In the genomic region with DNA sequence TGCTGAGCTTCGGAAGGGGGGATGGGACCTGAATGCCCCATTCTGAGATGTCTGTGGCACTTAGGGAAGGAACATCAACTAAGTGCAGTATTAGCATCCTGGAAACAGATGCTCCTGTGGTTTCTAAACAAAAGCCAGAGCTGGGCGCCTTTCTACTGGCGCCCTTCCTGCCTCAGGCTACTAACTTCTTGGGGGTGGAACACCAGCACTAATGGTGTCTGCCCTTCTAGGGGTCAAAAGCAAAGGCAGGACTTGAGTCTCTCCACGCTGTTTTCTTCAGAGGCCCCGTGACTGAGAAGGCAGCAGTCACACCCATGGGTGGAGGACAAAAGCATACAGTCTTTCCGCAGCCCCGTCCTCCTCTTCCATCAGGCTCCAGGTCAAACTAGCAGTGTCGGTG, we compare ENCODE assay signal across 27 mouse cellular contexts. TPM values are rescaled to one million over a fixed set of nuclear protein-coding genes. Genes with fewer than 3 reads are reported as not detected.
A peak's percentile ranks its signal among the peaks of the same experiment; 100 is the strongest.
DNase-seq lines count a peak whose midpoint lies in the region; ATAC-seq and TF ChIP-seq lines count a peak whose summit lies in the region.
"Had no signal": no experiment of that assay in that cellular context is flagged by ENCODE, and none has a peak within 500 bp of the region (broad histone marks: within the 10 kb centered on the region; RNA-seq: fewer than 3 reads in every experiment).

No protein-coding gene starts in this region.

- TF ChIP-seq EP300 in stomach, postnatal 0 days (optimal IDR thresholded peaks at IDR 0.05), result no peak

- 51% methylated on average over 8 of the region's 8 CpGs for WGBS in stomach, embryonic 16.5 days
- 50% methylated on average over 8 of the region's 8 CpGs for WGBS in stomach, postnatal 0 days
- WGBS in embryonic facial prominence, embryonic 13.5 days, result 26% methylated on average over 8 of the region's 8 CpGs

- DNase-seq in embryo, embryonic 10.5 days (ENCODE audit: low spot score), result peak; percentile 7
- DNase-seq in embryo, embryonic 11 days, result no peak
- no peak for DNase-seq in stomach, postnatal 0 days (ENCODE audit: low spot score)
- DNase-seq in spleen, postnatal 36 days (ENCODE audit: low spot score in 2 of 2), result no peak
- DNase-seq: adrenal gland, adult 2 months; cerebellum, adult 2 months; cerebellum, postnatal 36 days; heart, postnatal 4 days; kidney, adult 18-20 months; kidney, postnatal 10 days; liver, postnatal 0 days; lung, postnatal 14 days had no signal

- TF ChIP-seq CTCF in stomach, postnatal 0 days (IDR thresholded peaks at IDR 0.05; ENCODE audit: low read depth), result no peak

- peaks cover 7% of the 10 kb centered on the region; the same call in 1 of the 2 replicates for H3K27me3 ChIP-seq in stomach, embryonic 16.5 days (ENCODE audit: control insufficient read depth, insufficient read depth, low read length)
- no peaks in the 10 kb centered on the region for H3K27me3 ChIP-seq in stomach, postnatal 0 days (ENCODE audit: control insufficient read depth, insufficient read depth, low read length)
- H3K27me3 ChIP-seq in embryonic facial prominence, embryonic 13.5 days, result peaks cover 39% of the 10 kb centered on the region

- no peak for ATAC-seq in stomach, embryonic 16.5 days (ENCODE audit: insufficient read depth, low FRiP score)
- no peak for ATAC-seq in stomach, postnatal 0 days (ENCODE audit: low FRiP score, low TSS enrichment)
- no peak for ATAC-seq in embryonic facial prominence, embryonic 13.5 days (ENCODE audit: insufficient number of reproducible peaks, insufficient read depth, low FRiP score, low TSS enrichment, low read depth)
- no peak for ATAC-seq in megakaryocyte, adult 5-6 weeks (ENCODE audit: poor library complexity, severe bottlenecking)
- ATAC-seq in inflammation-experienced regulatory T-cells, adult 6 months, result no peak
- ATAC-seq: liver, postnatal 0 days had no signal

- H3K4me1 ChIP-seq in stomach, embryonic 16.5 days (ENCODE audit: control insufficient read depth, insufficient read depth, low read length), result peaks cover 6% of the 10 kb centered on the region; the same call in 1 of the 2 replicates
- no peaks in the 10 kb centered on the region for H3K4me1 ChIP-seq in stomach, postnatal 0 days (replicated peaks; ENCODE audit: control insufficient read depth, insufficient read depth)
- peaks cover 22% of the 10 kb centered on the region for H3K4me1 ChIP-seq in embryonic facial prominence, embryonic 13.5 days

- H3K9me3 ChIP-seq in stomach, embryonic 16.5 days (replicated peaks; ENCODE audit: control insufficient read depth, low read length), result no peaks in the 10 kb centered on the region
- no peaks in the 10 kb centered on the region for H3K9me3 ChIP-seq in stomach, postnatal 0 days (ENCODE audit: control insufficient read depth, low read length)
- H3K9me3 ChIP-seq in embryonic facial prominence, embryonic 13.5 days, result no peaks in the 10 kb centered on the region
- H3K9me3 ChIP-seq: embryonic facial prominence, embryonic 15.5 days had no signal

- no peak overlapping the region for H3K27ac ChIP-seq in stomach, embryonic 16.5 days (ENCODE audit: low read length)
- H3K27ac ChIP-seq in stomach, postnatal 0 days (replicated peaks), result no peak overlapping the region
- H3K27ac ChIP-seq in embryonic facial prominence, embryonic 13.5 days, result no peak overlapping the region
- H3K27ac ChIP-seq: embryonic facial prominence, embryonic 15.5 days had no signal

- no peak overlapping the region for H3K4me3 ChIP-seq in stomach, embryonic 16.5 days (replicated peaks; ENCODE audit: low read length)
- H3K4me3 ChIP-seq in stomach, postnatal 0 days (ENCODE audit: low read depth, low read length), result no peak overlapping the region
- no peak overlapping the region for H3K4me3 ChIP-seq in embryonic facial prominence, embryonic 13.5 days

- H3K4me2 ChIP-seq in stomach, embryonic 16.5 days (ENCODE audit: low read depth, low read length), result 0 out of 2 replicates have a peak overlapping the region, but pooled peaks have one; percentile 69
- H3K4me2 ChIP-seq in stomach, postnatal 0 days (replicated peaks; ENCODE audit: low read depth), result no peak overlapping the region
- peak overlapping the region; percentile 77 for H3K4me2 ChIP-seq in embryonic facial prominence, embryonic 13.5 days

- H3K36me3 ChIP-seq in stomach, embryonic 16.5 days (ENCODE audit: control insufficient read depth, insufficient read depth, low read length), result no peaks in the 10 kb centered on the region
- H3K36me3 ChIP-seq in stomach, postnatal 0 days (ENCODE audit: control insufficient read depth, insufficient read depth, low read length), result no peaks in the 10 kb centered on the region
- no peaks in the 10 kb centered on the region for H3K36me3 ChIP-seq in embryonic facial prominence, embryonic 13.5 days
- H3K36me3 ChIP-seq: embryonic facial prominence, embryonic 15.5 days had no signal

- no peak overlapping the region for H3K9ac ChIP-seq in stomach, embryonic 16.5 days (ENCODE audit: low read length)
- no peak overlapping the region for H3K9ac ChIP-seq in stomach, postnatal 0 days (ENCODE audit: low read length)
- H3K9ac ChIP-seq in embryonic facial prominence, embryonic 13.5 days, result no peak overlapping the region
- H3K9ac ChIP-seq: embryonic facial prominence, embryonic 15.5 days; liver, postnatal 0 days had no signal

RNA-seq across cellular contexts. Expression of a gene that starts 0.9 kb away (rescaled TPM):
- 0.59 and 0.65 TPM in 2 replicates for polyA plus RNA-seq in stomach, embryonic 16.5 days (2015; fragmentation: Nextera tagmentation; extraction: Ambion mirVana)
- polyA plus RNA-seq in stomach, postnatal 0 days (2015; fragmentation: Nextera tagmentation; extraction: Ambion mirVana), result 0.15 and 0.23 TPM in 2 replicates
- 1.3 and 1.4 TPM in 2 replicates for polyA plus RNA-seq in embryonic facial prominence, embryonic 13.5 days (2015; fragmentation: Nextera tagmentation; extraction: Ambion mirVana)
- not detected in 2 replicates for total RNA-seq in megakaryocyte, adult 5-6 weeks (2015)
- 0.08 and 0.26 TPM in 2 replicates for total RNA-seq in megakaryocyte, adult 5-6 weeks (2017)
- under 1 TPM in 2 of 3 experiments, not detected in 1; 0.42 to 0.44 TPM for polyA plus RNA-seq in inflammation-experienced regulatory T-cells, adult 6 months (2017; shearing (Covaris generic))
- total RNA-seq: adrenal gland, adult 2 months; gastrocnemius, adult 18-20 months; granulocyte monocyte progenitor cell, adult 5-6 weeks; heart, postnatal 4 days; monocyte, adult 5-6 weeks had no signal
- polyA plus RNA-seq: adrenal gland, adult 2 months; liver, adult 2 months; small intestine, adult 2 months had no signal

RNA-seq across cellular contexts. Expression of a gene that starts 2.5 kb away (rescaled TPM):
- polyA plus RNA-seq in stomach, embryonic 16.5 days (2015; fragmentation: Nextera tagmentation; extraction: Ambion mirVana), result not detected in 2 replicates
- 0.10 TPM in 1 of 2 replicates, not detected in the other for polyA plus RNA-seq in stomach, postnatal 0 days (2015; fragmentation: Nextera tagmentation; extraction: Ambion mirVana)
- polyA plus RNA-seq in embryonic facial prominence, embryonic 13.5 days (2015; fragmentation: Nextera tagmentation; extraction: Ambion mirVana), result not detected in 2 replicates
- 0.09 TPM in 1 of 2 replicates, not detected in the other for total RNA-seq in megakaryocyte, adult 5-6 weeks (2015)
- total RNA-seq in megakaryocyte, adult 5-6 weeks (2017), result not detected in 2 replicates
- not detected for polyA plus RNA-seq in inflammation-experienced regulatory T-cells, adult 6 months (2017; shearing (Covaris generic))
- total RNA-seq: adrenal gland, adult 2 months; gastrocnemius, adult 18-20 months; granulocyte monocyte progenitor cell, adult 5-6 weeks; heart, postnatal 4 days; layer of hippocampus, adult 18-20 months; left cerebral cortex, postnatal 25 days; liver, adult 2 months; monocyte, adult 5-6 weeks had no signal
- polyA plus RNA-seq: adrenal gland, adult 2 months; cerebellum, adult 2 months; embryonic facial prominence, embryonic 15.5 days; heart, embryonic 14.5 days; liver, adult 2 months; liver, postnatal 0 days; small intestine, adult 2 months; stomach, embryonic 14.5 days had no signal

RNA-seq across cellular contexts. Expression of a gene that starts 44.9 kb away (rescaled TPM):
- polyA plus RNA-seq in stomach, embryonic 16.5 days (2015; fragmentation: Nextera tagmentation; extraction: Ambion mirVana), result 28.0 and 28.9 TPM in 2 replicates
- 11.2 and 12.0 TPM in 2 replicates for polyA plus RNA-seq in stomach, postnatal 0 days (2015; fragmentation: Nextera tagmentation; extraction: Ambion mirVana)
- 33.2 and 35.6 TPM in 2 replicates for polyA plus RNA-seq in embryonic facial prominence, embryonic 13.5 days (2015; fragmentation: Nextera tagmentation; extraction: Ambion mirVana)
- total RNA-seq in megakaryocyte, adult 5-6 weeks (2015), result 16.1 and 18.7 TPM in 2 replicates
- 28.2 and 28.4 TPM in 2 replicates for total RNA-seq in megakaryocyte, adult 5-6 weeks (2017)
- 10 to 100 TPM; 34.9 to 43.8 (median 36.9) TPM for polyA plus RNA-seq in inflammation-experienced regulatory T-cells, adult 6 months (2017; shearing (Covaris generic))

RNA-seq across cellular contexts. Expression of a gene that starts 47.0 kb away (rescaled TPM):
- 0.11 and 0.41 TPM in 2 replicates for polyA plus RNA-seq in stomach, embryonic 16.5 days (2015; fragmentation: Nextera tagmentation; extraction: Ambion mirVana)
- polyA plus RNA-seq in stomach, postnatal 0 days (2015; fragmentation: Nextera tagmentation; extraction: Ambion mirVana), result not detected in 2 replicates
- 0.10 TPM in 1 of 2 replicates, not detected in the other for polyA plus RNA-seq in embryonic facial prominence, embryonic 13.5 days (2015; fragmentation: Nextera tagmentation; extraction: Ambion mirVana)
- 0.21 TPM in 1 of 2 replicates, not detected in the other for total RNA-seq in megakaryocyte, adult 5-6 weeks (2015)
- total RNA-seq in megakaryocyte, adult 5-6 weeks (2017), result not detected in 2 replicates
- polyA plus RNA-seq in inflammation-experienced regulatory T-cells, adult 6 months (2017; shearing (Covaris generic)), result under 1 TPM; 0.23 to 0.58 (median 0.24) TPM
- total RNA-seq: adrenal gland, adult 2 months; gastrocnemius, adult 18-20 months; granulocyte monocyte progenitor cell, adult 5-6 weeks; heart, postnatal 4 days; liver, adult 2 months; monocyte, adult 5-6 weeks had no signal
- polyA plus RNA-seq: adrenal gland, adult 2 months; embryonic facial prominence, embryonic 15.5 days; heart, embryonic 14.5 days; liver, postnatal 0 days; small intestine, adult 2 months; stomach, embryonic 14.5 days had no signal

RNA-seq across cellular contexts. Expression of a gene that starts 52.9 kb away (rescaled TPM):
- 4.8 and 7.8 TPM in 2 replicates for polyA plus RNA-seq in stomach, embryonic 16.5 days (2015; fragmentation: Nextera tagmentation; extraction: Ambion mirVana)
- polyA plus RNA-seq in stomach, postnatal 0 days (2015; fragmentation: Nextera tagmentation; extraction: Ambion mirVana), result 16.1 and 16.9 TPM in 2 replicates
- not detected in 2 replicates for polyA plus RNA-seq in embryonic facial prominence, embryonic 13.5 days (2015; fragmentation: Nextera tagmentation; extraction: Ambion mirVana)
- total RNA-seq in megakaryocyte, adult 5-6 weeks (2015), result not detected in 2 replicates
- total RNA-seq in megakaryocyte, adult 5-6 weeks (2017), result not detected in 2 replicates
- polyA plus RNA-seq in inflammation-experienced regulatory T-cells, adult 6 months (2017; shearing (Covaris generic)), result under 1 TPM in 1 of 3 experiments, not detected in 2; 0.09 TPM
- total RNA-seq: adrenal gland, adult 2 months; gastrocnemius, adult 18-20 months; granulocyte monocyte progenitor cell, adult 5-6 weeks; layer of hippocampus, adult 18-20 months; left cerebral cortex, postnatal 25 days; liver, adult 2 months; monocyte, adult 5-6 weeks had no signal
- polyA plus RNA-seq: adrenal gland, adult 2 months; cerebellum, adult 2 months; heart, embryonic 14.5 days; liver, adult 2 months; neural tube, embryonic 11.5 days had no signal
